Mouse (Mus musculus): Measurements from ENCODE around the gene Ralgps1.
A peak's percentile ranks its signal among the peaks of the same experiment; 100 is the strongest.

The Ralgps1 gene

DNA sequence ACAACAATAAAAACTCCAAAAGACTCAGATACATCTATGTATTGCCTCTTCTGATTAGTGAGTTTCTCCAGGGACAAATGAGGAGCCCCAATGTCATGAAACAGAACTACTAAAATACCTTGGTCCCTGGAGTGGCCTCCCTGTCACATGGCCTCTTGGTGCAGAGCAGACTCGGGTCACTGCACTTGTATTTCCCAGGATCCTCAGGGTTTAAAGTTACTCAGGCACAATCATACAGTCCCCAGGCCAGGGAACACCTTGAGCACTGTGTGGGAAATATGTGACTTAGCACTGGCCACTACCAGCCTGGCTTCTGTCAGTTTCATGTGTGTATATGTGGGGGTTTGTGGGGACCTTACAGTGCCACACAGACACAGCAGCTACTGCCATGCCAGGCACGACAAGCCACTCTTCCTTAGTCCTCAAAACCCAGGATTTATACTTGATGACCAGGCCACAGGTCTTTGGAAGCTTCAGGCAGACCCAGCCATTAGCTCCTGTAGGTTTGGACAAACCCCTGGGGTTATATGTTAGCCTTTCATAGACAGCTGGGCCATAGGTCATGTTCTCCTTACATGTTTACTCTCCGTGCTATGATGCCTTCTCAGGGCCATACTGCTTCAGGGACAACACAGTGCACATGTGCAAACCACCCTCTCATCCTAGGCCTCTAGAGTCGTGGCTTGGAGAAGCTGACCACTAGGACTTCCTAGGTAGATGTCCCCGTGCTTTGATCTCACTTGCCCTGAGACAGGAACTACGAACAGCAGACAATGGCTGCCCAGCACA, 138.3 kb downstream of the Ralgps1 start:
- DNase-seq: no peak

DNA sequence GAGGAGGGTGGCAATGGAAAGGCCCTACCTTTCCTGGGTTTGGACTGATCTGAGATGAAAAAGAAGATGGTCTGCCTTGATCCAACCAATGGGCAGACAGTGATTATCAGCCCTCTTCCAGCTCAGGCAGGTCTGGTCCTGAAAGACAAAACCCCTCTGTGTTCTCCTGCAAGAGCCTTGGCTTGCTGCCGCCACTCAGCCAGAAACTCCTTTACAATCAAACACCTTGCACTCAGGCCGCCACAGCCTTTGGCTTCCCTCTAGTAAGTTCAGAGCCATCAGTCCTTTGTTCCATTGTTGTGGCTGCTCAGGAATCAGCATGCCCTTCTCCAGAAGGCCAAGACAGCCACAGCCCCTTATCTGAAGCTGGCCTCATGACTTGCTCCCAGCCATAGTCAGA, 139.5 kb downstream of the Ralgps1 start:
- DNase-seq: no peak

GRCm38 (mm10) chr2:33230701-33231100, 140.6 kb downstream of the Ralgps1 start:
- DNase-seq: no peak

DNA sequence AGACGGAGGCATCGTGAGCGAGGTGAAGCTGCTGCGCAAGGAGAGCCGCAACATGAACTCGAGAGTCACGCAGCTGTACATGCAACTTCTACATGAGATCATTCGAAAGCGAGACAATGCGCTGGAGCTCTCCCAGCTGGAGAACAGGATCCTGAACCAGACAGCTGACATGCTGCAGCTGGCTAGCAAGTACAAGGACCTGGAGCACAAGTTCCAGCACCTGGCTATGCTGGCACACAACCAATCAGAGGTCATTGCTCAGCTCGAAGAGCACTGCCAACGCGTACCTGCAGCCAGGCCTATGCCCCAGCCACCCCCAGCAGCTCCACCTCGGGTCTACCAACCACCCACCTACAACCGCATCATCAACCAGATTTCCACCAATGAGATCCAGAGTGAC, 142.7 kb downstream of the Ralgps1 start:
- no peak for DNase-seq

GRCm38 (mm10) chr2:33228077-33228476, 143.2 kb downstream of the Ralgps1 start:
- no peak for DNase-seq

GRCm38 (mm10) chr2:33225921-33226320, 145.4 kb downstream of the Ralgps1 start:
- no peak for DNase-seq

GRCm38 (mm10) chr2:33223656-33224358, 147.5 kb downstream of the Ralgps1 start:
- DNase-seq: no peak

DNA sequence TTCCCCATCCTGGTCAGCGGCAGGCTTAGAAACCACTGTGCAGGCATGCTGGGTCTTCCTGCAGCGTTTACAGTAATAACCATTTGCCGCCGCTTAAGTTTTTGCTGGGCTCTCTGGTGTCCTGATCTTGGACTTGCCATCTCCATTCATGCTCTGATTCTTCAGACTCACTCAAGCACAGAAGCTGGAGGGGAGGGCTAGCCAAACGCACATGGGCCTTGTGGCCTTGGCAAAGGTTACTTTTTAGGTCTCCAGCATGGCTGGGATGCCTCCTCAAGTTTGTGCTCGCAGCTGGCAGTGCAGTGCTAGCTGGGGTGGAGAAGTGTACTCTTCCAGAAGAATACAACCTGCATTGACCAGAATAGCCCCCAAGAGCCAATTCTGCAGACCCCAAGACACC, 148.8 kb downstream of the Ralgps1 start:
- DNase-seq: no peak

- no peak for DNase-seq
These were observed 149.9 kb downstream of the Ralgps1 start for GRCm38 (mm10) chr2:33221339-33221900.

DNA sequence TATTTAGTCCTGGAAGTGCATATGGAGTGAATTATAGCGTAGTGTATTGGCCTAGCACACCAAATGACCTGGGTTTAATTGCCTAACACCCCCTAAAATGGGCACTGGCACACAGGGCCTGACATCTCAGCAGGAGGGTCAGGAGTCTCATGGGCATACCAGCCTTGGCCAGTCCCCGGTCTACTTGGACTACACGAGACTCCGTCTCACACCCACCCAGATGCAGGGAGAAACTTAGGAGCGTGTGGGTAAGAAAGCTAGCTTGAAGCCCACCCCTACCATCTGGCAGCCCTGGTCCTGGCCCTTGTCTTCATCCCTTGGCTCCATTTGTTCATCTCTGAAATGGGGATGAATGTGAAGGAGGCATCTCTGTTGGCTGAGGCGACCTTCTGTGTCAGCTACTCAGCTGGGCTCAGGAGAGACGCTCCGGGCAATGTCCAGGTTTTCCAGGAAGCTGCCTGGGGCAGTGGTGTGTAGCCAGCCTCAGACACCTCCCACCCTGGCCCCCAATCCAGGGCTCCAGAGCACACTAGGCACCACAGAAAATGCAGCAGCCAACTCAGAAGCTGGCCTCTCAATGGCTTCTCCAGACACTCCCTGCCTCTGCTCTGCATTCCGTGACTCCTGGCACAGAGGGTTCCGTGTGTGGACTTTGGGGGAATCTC, 150.5 kb downstream of the Ralgps1 start:
- DNase-seq: no peak

DNA sequence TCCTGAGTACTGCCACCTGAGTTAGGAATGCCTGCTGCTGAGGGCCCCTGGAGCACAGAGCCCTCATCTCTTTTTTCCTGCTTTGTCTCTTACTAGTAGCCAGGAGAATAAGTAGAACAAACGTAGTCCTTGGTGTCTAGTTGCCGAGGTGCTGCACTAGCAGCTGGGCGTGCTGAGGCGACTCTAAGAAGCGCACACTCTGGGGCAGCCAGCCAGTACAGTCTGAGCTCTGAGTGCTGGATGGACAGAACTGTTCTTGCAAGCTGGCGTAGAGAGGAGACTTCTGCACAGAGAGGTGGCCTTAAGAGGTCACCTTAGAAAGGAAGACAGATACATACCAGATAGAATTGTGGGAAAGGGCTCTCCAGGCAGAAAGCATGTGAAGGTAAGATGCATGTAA, 151.0 kb downstream of the Ralgps1 start:
- DNase-seq: no peak

DNA sequence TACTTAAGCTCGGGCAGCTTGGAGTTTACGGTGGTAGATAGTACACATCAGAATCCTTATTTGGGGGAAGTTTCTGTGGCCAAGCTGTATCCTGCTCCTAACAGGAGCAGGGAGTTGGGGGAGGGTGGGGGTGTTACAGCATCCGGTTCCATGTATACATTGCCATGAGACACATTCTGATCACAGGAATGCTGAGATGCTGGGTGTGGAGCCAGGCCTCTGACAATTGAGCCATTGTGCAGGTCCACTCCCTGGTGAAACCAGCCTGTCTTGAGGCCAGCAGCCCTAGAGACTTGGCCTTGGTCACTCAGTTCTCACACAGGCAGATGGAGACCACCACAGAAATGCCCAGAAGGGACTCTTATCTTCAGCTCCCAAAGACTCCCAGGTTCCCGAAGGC, 151.6 kb downstream of the Ralgps1 start:
- DNase-seq: no peak

DNA sequence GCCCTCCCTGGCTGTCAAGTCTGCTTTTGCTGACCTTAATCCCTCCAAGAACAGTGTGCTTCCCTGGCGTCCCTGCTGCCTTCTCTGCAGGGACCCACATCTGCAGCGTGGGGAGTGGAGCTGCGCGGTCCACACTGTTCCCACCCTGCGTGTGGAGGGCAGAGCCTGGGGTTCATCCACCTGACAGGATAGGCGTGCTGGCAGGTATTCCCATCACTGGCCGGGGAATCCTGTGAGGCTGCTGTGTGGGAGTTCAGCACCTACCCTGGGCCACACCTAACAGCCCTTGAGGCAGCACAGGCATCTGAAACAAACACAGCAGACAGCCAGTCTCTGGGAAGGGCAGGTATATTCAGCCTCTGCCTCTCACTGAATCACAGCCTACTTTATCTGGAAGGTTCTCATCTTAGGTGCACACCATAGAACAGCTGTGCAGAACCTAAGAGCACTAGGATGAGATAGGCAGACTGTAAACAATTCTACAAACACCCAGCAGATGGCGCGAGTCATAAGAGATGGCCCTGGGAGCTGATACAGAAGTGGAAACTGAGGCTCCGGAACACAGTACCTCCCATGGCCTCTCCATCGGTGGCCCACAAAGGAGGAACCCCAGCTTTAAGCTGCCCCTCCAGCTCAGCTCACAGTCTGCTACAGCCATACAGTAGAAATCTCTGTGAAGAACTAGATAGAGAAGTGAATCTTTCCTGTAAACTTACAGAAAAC, 152.2 kb downstream of the Ralgps1 start:
- peak; percentile 53 for DNase-seq

- DNase-seq: no peak
These were observed 153.9 kb downstream of the Ralgps1 start for GRCm38 (mm10) chr2:33217425-33217794.

DNA sequence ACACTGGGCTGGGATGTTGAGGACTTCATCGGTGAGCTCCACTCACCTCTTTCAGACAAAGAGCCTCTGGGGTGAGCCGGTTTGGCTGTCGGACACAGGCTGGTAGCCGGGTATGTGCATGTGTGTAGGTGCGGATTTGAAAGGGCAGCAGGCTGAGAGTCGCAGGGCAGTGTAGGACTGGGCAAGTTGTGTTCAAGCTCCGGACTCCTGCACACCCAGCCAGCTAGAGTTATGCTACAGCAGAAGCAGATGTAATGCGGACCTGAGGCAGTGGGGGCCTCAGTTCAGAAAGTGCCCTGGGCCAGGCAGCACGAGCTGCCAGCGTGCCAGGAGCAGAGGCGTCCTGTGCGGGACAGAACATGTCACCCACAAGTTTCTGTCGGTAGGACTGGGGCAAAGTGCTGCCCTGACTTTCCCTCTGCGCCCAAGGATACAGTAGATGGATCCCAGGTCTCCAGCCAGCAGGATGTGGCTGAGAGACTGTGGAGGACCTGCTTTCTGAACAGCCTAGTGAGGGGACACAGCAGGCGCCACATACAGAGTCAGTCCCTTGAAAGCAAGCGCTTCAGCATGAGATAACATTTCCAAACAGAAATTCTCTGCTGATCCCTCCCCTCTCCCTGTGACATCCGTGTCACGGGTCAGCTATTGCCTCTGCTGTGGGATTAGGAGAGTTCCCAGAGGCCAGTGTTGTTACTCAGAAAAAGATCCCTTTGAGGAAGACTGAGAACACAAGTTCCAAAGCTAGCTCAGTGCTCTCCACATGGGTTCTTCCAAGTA, 154.5 kb downstream of the Ralgps1 start:
- DNase-seq: no peak

DNA sequence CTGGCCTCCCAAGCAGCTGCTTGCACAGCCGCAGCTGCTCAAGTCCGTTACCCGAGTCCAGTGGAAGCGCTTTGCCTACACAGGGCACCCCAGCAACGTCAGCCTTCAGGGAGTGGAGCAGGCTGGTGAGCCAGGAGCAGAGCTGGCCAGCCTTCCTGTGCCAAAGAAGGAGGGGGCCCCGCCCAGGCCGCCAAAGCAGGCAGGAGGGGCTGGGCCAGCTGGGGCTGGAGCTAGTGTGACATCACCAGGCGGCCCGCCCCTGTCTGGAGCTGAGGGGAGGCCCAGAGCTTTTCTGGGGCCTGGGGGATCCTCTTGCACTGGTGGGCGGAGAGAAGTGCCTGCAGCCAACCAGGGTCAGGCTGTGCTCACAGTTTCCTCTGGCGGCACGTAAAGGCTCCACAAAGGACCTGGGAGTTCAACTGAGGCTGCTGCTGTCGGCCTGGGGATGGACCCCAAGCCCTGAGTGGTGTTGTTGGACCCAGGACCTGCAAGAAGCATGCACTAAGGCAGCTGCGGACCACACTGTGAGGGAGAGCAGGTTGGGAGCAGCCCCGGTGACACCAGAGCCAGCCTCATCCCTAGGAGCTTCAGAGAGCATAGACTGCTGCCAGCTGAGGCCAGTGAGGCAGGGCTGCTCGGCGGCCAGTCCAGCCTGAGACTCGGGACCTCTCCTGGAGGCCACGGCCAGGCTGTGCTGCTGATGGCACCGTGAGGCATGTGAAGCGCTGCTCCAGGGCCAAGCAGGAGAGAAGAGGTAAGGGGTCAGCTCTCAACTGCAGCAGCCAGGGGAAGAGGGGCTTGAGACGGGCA, 155.4 kb downstream of the Ralgps1 start, which contains the start of gene Angptl2:
TSS of gene Angptl2 (plus strand) at position 370 of the 810 bp plus-strand sequence.
- peak; percentile 80 for DNase-seq

DNA sequence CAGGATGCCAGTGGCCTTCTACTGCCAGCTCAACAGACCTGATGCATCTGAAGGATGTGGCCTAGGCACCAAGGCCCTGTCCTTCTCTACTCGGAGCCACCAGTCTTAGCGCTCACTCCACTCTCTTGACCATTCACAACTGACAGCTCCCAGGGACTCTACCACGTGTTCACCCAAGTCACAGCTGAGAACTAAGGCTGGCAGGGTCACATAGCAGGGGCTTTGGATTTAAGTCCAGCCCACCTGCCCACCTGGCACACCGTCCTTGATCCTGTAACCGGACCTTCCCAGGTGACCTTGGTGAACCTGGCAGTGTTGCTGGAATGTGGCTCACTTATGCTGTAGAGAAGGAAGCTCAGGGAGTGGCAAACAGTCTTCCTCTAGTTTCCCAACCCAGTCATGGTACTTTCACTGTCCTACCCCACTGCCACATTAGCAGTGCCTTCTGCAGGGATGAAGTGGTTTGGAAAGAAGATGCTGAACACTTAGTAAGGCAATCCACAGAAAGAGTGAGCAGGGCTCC, 156.0 kb downstream of the Ralgps1 start:
- no peak for DNase-seq

DNA sequence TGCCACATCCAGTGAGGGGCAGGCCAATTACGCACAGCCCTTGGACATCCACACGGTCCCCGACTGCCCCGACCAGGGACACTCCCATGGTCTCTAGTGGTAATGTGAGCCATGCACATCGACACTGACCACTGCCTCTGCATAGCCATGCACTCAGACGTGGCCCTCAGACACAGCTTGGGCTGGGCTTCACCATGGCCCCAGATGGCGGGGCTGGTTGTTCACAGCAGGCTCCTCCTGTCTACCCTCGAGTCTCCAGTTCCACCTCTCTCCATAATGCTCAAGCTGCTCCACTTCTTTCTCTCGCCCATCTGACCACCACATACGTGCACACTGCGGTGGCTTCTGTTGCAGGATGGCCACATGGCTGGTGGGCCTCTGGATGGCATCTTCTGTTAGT, 160.0 kb downstream of the Ralgps1 start:
- DNase-seq: peak; percentile 76

DNA sequence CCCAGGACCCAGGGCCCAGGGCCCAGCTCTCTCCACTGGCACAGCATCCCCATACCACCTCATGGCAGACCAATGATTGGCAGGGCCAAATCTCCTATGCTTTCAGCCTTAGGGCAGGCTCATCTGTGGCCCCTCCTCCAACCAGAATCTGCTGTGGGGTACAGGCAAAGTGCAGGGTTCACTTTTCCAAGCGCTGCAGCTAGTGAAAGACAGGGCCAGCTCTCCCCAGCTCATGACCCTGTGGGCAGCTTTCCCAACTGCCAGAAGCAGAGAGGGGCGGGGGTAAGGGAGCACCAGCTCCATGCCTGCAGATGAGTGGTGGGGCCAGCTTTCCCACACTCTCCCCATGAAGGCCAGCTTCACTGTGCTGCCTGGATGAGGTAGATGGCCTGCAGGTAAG, 160.4 kb downstream of the Ralgps1 start:
- DNase-seq: peak; percentile 50

- DNase-seq: no peak
These were observed 163.2 kb downstream of the Ralgps1 start for GRCm38 (mm10) chr2:33208134-33208533.

GRCm38 (mm10) chr2:33207069-33207468, 164.2 kb downstream of the Ralgps1 start:
- DNase-seq: no peak

Data from cerebellum, adult 9-10 months (tissue).